Mouse (Mus musculus): ENCODE results near the gene Vdac1.

Gene Vdac1

GRCm38 (mm10) chr11:52421053-52421778 lies 60.6 kb downstream of the Vdac1 start:
- DNase-seq = peak; percentile 84

GRCm38 (mm10) chr11:52429440-52429839 lies 68.8 kb downstream of the Vdac1 start:
- DNase-seq = no peak

- peak; percentile 22 for DNase-seq
Measured at GRCm38 (mm10) chr11:52431594-52431993, 70.9 kb downstream of the Vdac1 start.

GRCm38 (mm10) chr11:52432148-52432547 lies 71.5 kb downstream of the Vdac1 start:
- DNase-seq = no peak

- peak; percentile 64 for DNase-seq
Measured at GRCm38 (mm10) chr11:52433076-52433796, 72.6 kb downstream of the Vdac1 start.

- DNase-seq = no peak
Measured at GRCm38 (mm10) chr11:52433797-52434195, 73.1 kb downstream of the Vdac1 start.

- no peak for DNase-seq
Measured at GRCm38 (mm10) chr11:52435466-52435865, 74.8 kb downstream of the Vdac1 start.

GRCm38 (mm10) chr11:52437123-52437522 lies 76.5 kb downstream of the Vdac1 start:
- DNase-seq = peak; percentile 38

Data from kidney, postnatal 10 days (tissue).